Mouse (Mus musculus): ENCODE measurements at regions not wholly inside any gene's neighbourhood (a gene's known extent, or its start where the extent isn't known, plus 50 kb on each side); places are given as distances from the start of the nearest gene placed in this dataset.
A peak's percentile ranks its signal among the peaks of the same experiment; 100 is the strongest.

- DNase-seq (ENCODE audit: low spot score in 2 of 2) = no peak
These were observed 59.9 kb upstream of the Oxgr1 start for GRCm38 (mm10) chr14:120102010-120102748.

GRCm38 (mm10) chr14:120102749-120103142, 60.5 kb upstream of the Oxgr1 start:
- DNase-seq (ENCODE audit: low spot score in 2 of 2) = no peak

- DNase-seq (ENCODE audit: low spot score in 2 of 2) = no peak
These were observed 67.6 kb upstream of the Oxgr1 start for GRCm38 (mm10) chr14:120109846-120110245.

GRCm38 (mm10) chr14:120113316-120113715, 71.1 kb upstream of the Oxgr1 start:
- DNase-seq (ENCODE audit: low spot score in 2 of 2) = no peak

- DNase-seq (ENCODE audit: low spot score in 2 of 2) = no peak
These were observed 76.3 kb upstream of the Oxgr1 start for GRCm38 (mm10) chr14:120118582-120118981.

- peak; percentile 53 to 69 for DNase-seq (ENCODE audit: low spot score in 2 of 2)
These were observed 76.9 kb upstream of the Oxgr1 start for GRCm38 (mm10) chr14:120119094-120119501.

- no peak for DNase-seq (ENCODE audit: low spot score in 2 of 2)
These were observed 77.3 kb upstream of the Oxgr1 start for GRCm38 (mm10) chr14:120119506-120119905.

- DNase-seq (ENCODE audit: low spot score in 2 of 2) = no peak
These were observed 78.0 kb upstream of the Oxgr1 start for GRCm38 (mm10) chr14:120120261-120120660.

GRCm38 (mm10) chr14:120125315-120125714, 83.1 kb upstream of the Oxgr1 start:
- DNase-seq (ENCODE audit: low spot score in 2 of 2) = no peak

GRCm38 (mm10) chr14:120127481-120127880, 85.2 kb upstream of the Oxgr1 start:
- no peak for DNase-seq (ENCODE audit: low spot score in 2 of 2)

GRCm38 (mm10) chr14:120134346-120135008, 92.2 kb upstream of the Oxgr1 start:
- peak; percentile 42 to 72 for DNase-seq (ENCODE audit: low spot score in 2 of 2)

- no peak for DNase-seq (ENCODE audit: low spot score in 2 of 2)
These were observed 93.0 kb upstream of the Oxgr1 start for GRCm38 (mm10) chr14:120135198-120135597.

GRCm38 (mm10) chr14:120136736-120137135, 94.5 kb upstream of the Oxgr1 start:
- DNase-seq (ENCODE audit: low spot score in 2 of 2) = peak; percentile 73 to 79

- DNase-seq (ENCODE audit: low spot score in 2 of 2) = peak; percentile 92 to 94
These were observed 95.5 kb upstream of the Oxgr1 start for GRCm38 (mm10) chr14:120137680-120138136.

GRCm38 (mm10) chr14:120138546-120138945, 96.3 kb upstream of the Oxgr1 start:
- no peak for DNase-seq (ENCODE audit: low spot score in 2 of 2)

- no peak for DNase-seq (ENCODE audit: low spot score in 2 of 2)
These were observed 97.0 kb upstream of the Oxgr1 start for GRCm38 (mm10) chr14:120139256-120139655.

GRCm38 (mm10) chr14:120139671-120140071, 97.4 kb upstream of the Oxgr1 start:
- DNase-seq (ENCODE audit: low spot score in 2 of 2) = no peak

- DNase-seq (ENCODE audit: low spot score in 2 of 2) = no peak
These were observed 98.0 kb upstream of the Oxgr1 start for GRCm38 (mm10) chr14:120140211-120140610.

GRCm38 (mm10) chr14:120140791-120141747, 98.8 kb upstream of the Oxgr1 start:
- peak in 1 of 2 experiments; percentile 42 for DNase-seq (ENCODE audit: low spot score in 2 of 2)

- no peak for DNase-seq (ENCODE audit: low spot score in 2 of 2)
These were observed 100.0 kb upstream of the Oxgr1 start for GRCm38 (mm10) chr14:120142281-120142680.

- peak; percentile 44 to 50 for DNase-seq (ENCODE audit: low spot score in 2 of 2)
These were observed 102.2 kb upstream of the Oxgr1 start for GRCm38 (mm10) chr14:120144451-120144850.

GRCm38 (mm10) chr14:120146312-120146711, 104.1 kb upstream of the Oxgr1 start:
- DNase-seq (ENCODE audit: low spot score in 2 of 2) = no peak
